Comparison of ENCODE assay signal across 8 mouse cellular contexts in genomic region chr4:150087890-150088530, GRCm38 (mm10). TPM values are rescaled to one million over a fixed set of nuclear protein-coding genes. Genes with fewer than 3 reads are reported as not detected.
DNase-seq lines count a peak whose midpoint lies in the region; ATAC-seq and TF ChIP-seq lines count a peak whose summit lies in the region.

No protein-coding gene starts in this region.

- 8% methylated on average over 29 of the region's 29 CpGs for whole genome bisulfite sequencing in bone marrow, adult 2 months
- 16% methylated on average over 29 of the region's 29 CpGs for WGBS in hindbrain, embryonic 12.5 days
- WGBS in midbrain, embryonic 12.5 days = 16% methylated on average over 29 of the region's 29 CpGs

- H3K9me3 ChIP-seq in hindbrain, embryonic 12.5 days (replicated peaks) = no peaks in the 10 kb centered on the region; the same call in 1 of the 2 replicates
- H3K9me3 ChIP-seq in midbrain, embryonic 12.5 days = 0 out of 2 replicates have a peak, but pooled peaks cover 3% of the 10 kb centered on the region

- no peak; the same call in 1 of the 2 replicates for ATAC-seq in hindbrain, embryonic 12.5 days (ENCODE audit: low FRiP score)
- ATAC-seq in midbrain, embryonic 12.5 days (ENCODE audit: low FRiP score, low read depth) = no peak

- peak overlapping the region; percentile 66 for H3K9ac ChIP-seq in hindbrain, embryonic 12.5 days
- H3K9ac ChIP-seq in midbrain, embryonic 12.5 days (replicated peaks) = peak overlapping the region; percentile 54

- TF ChIP-seq CTCF in bone marrow, adult 2 months (IDR thresholded peaks at IDR 0.05; ENCODE audit: control insufficient read depth, insufficient read depth, low read length) = no peak

- peak overlapping the region; percentile 81 for H3K4me3 ChIP-seq in bone marrow, adult 2 months (replicated peaks; ENCODE audit: control insufficient read depth, low read depth, low read length)
- H3K4me3 ChIP-seq in hindbrain, embryonic 12.5 days = peak overlapping the region; percentile 53
- H3K4me3 ChIP-seq in midbrain, embryonic 12.5 days = peak overlapping the region; percentile 53

- H3K4me2 ChIP-seq in hindbrain, embryonic 12.5 days (replicated peaks) = peak overlapping the region; percentile 99
- peak overlapping the region; percentile 99 for H3K4me2 ChIP-seq in midbrain, embryonic 12.5 days (replicated peaks)

- H3K4me1 ChIP-seq in bone marrow, adult 2 months (ENCODE audit: control insufficient read depth, insufficient read depth, low read length) = peaks cover 3% of the 10 kb centered on the region; the same call in 1 of the 2 replicates
- peaks cover 16% of the 10 kb centered on the region for H3K4me1 ChIP-seq in hindbrain, embryonic 12.5 days
- peaks cover 12% of the 10 kb centered on the region for H3K4me1 ChIP-seq in midbrain, embryonic 12.5 days

- peak; percentile 20 to 24 for DNase-seq in heart, adult 9 months (ENCODE audit: low spot score in 2 of 2)
- DNase-seq in heart, postnatal 25 days (ENCODE audit: low spot score) = no peak
- DNase-seq in spleen, postnatal 10 days (ENCODE audit: low spot score in 2 of 2) = no peak
- DNase-seq in left cerebral cortex, adult 11 months (ENCODE audit: low spot score) = no peak
- DNase-seq in kidney, adult 8-10 months = no peak

- peak overlapping the region; percentile 95 for H3K27ac ChIP-seq in bone marrow, adult 2 months (ENCODE audit: control insufficient read depth, insufficient read depth, low read depth, low read length, poor library complexity)
- no peak overlapping the region for H3K27ac ChIP-seq in hindbrain, embryonic 12.5 days
- H3K27ac ChIP-seq in midbrain, embryonic 12.5 days (replicated peaks) = no peak overlapping the region

- intact Hi-C loops in heart, postnatal 25 days (cut with DNase I) = no loop called here

- no peak for TF ChIP-seq POLR2A in bone marrow, adult 2 months (IDR thresholded peaks at IDR 0.05; ENCODE audit: borderline replicate concordance, control insufficient read depth, low read depth, low read length)

- no peaks in the 10 kb centered on the region for H3K36me3 ChIP-seq in hindbrain, embryonic 12.5 days
- no peaks in the 10 kb centered on the region for H3K36me3 ChIP-seq in midbrain, embryonic 12.5 days

- peaks cover 25% of the 10 kb centered on the region for H3K27me3 ChIP-seq in hindbrain, embryonic 12.5 days
- H3K27me3 ChIP-seq in midbrain, embryonic 12.5 days = peaks cover 53% of the 10 kb centered on the region

RNA-seq across cellular contexts. Expression of gene Gpr157, which starts 0.8 kb away (rescaled TPM):
- total RNA-seq in heart, postnatal 25 days (2021) = 10 to 100 TPM; 34.8 to 37.8 TPM
- 1.6 and 2.0 TPM in 2 replicates for polyA plus RNA-seq in bone marrow, adult 2 months (2011; ENCODE audit: insufficient read depth, insufficient read length, low replicate concordance, missing spikeins)
- polyA plus RNA-seq in hindbrain, embryonic 12.5 days (2016; fragmentation: Nextera tagmentation; extraction: Ambion mirVana) = 0.68 TPM in 2 replicates
- polyA plus RNA-seq in midbrain, embryonic 12.5 days (2016; fragmentation: Nextera tagmentation; extraction: Ambion mirVana) = 0.43 and 0.58 TPM in 2 replicates

RNA-seq across cellular contexts. Expression of gene Slc2a5, which starts 31.1 kb away (rescaled TPM):
- total RNA-seq in heart, postnatal 25 days (2021) = under 1 TPM in 1 of 2 experiments, not detected in 1; 0.31 TPM
- polyA plus RNA-seq in bone marrow, adult 2 months (2011; ENCODE audit: insufficient read depth, insufficient read length, low replicate concordance, missing spikeins) = 0.62 TPM in 1 of 2 replicates, not detected in the other
- 1.7 and 2.1 TPM in 2 replicates for polyA plus RNA-seq in hindbrain, embryonic 12.5 days (2016; fragmentation: Nextera tagmentation; extraction: Ambion mirVana)
- 1.4 and 1.8 TPM in 2 replicates for polyA plus RNA-seq in midbrain, embryonic 12.5 days (2016; fragmentation: Nextera tagmentation; extraction: Ambion mirVana)

Comparison
In these comparisons a context has a peak if more than half of its experiments do, and no peak if none do; other contexts are left out.
1. DNase-seq: peak in heart, adult 9 months (2 of 2); none in heart, postnatal 25 days (single experiment), spleen, postnatal 10 days (0 of 2), left cerebral cortex, adult 11 months (single experiment) and kidney, adult 8-10 months (0 of 2).
2. Peak in every context shown above with its lines, with median percentiles within 50 percentile points of each other: H3K4me3 ChIP-seq.